Mouse (Mus musculus) adrenal gland, adult 18-20 months (tissue): ENCODE results near the gene Cbx4. TPM values are rescaled to one million over a fixed set of nuclear protein-coding genes. Genes with fewer than 3 reads are reported as not detected.

Source experiments
- total RNA-seq, 2 experiments: library from RNA; stranded (reverse); gene quantifications; 1 replicate in 1 of 2; 2 replicates in 1 of 2; pipeline ENCODE4 v1.2.3; 2021

Gene Cbx4
- total RNA-seq, 2 experiments from 2014 or later = 115 to 163 TPM

Other genes with a start within 250 kb of the Cbx4 start
- 1 to 10 TPM; 3.7 to 5.0 TPM for gene Rbfox3, start 174.6 kb downstream of the Cbx4 start, total RNA-seq
- not detected for gene Enpp7, start 98.0 kb downstream of the Cbx4 start, total RNA-seq
- gene Cbx2, start 63.3 kb downstream of the Cbx4 start, total RNA-seq = 1 to 10 TPM; 3.1 to 6.6 TPM
- gene Cbx8, start 45.3 kb downstream of the Cbx4 start, total RNA-seq = 10 to 100 TPM; 12.2 to 16.7 TPM
- 10 to 100 TPM; 17.7 to 30.8 TPM for gene Tbc1d16, start 142.3 kb upstream of the Cbx4 start, total RNA-seq
- 1 to 10 TPM; 1.2 to 1.3 TPM for gene Ccdc40, start 142.4 kb upstream of the Cbx4 start, total RNA-seq
- 100 to 1,000 TPM; 106 to 107 TPM for gene Gaa, start 181.7 kb upstream of the Cbx4 start, total RNA-seq
- gene Eif4a3, start 213.9 kb upstream of the Cbx4 start, total RNA-seq = 100 to 1,000 TPM; 130 to 134 TPM
- gene Card14, start 221.5 kb upstream of the Cbx4 start, total RNA-seq = under 1 TPM in 1 of 2 experiments, not detected in 1; 0.19 TPM